Mouse (Mus musculus) megakaryocyte, embryonic 14.5 days (primary cell): ENCODE measurements around the gene Gm5741.

Experiments used
- FLI1 ChIP-seq: IDR thresholded peaks from 2 replicates; pipeline ENCODE4 v1.6.1; 2012; ENCODE audit warnings: low read length, inconsistent platforms, mixed read lengths
- GATA1 ChIP-seq: IDR thresholded peaks from 3 replicates; pipeline ENCODE4 v1.6.1; 2012; ENCODE audit warnings: mixed read lengths, low read length, inconsistent platforms, borderline replicate concordance

DNA sequence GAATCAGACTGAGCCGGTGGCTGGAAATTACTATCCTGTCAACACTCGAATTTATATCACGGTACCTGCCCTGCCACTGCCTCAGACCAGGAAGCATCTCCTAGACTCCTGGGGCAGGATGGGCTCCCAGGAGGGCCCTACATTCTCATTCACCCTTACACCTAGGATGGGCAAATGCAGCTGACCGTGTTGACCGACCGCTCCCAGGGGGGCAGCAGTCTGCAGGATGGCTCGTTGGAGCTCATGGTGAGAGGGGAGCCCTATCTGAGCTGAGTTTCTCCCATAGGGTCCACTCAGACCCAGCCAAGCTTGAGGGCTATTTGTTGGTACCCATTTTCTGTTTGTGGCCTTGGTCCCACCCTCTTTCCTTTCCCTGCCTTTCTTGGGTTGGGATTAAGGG is 27.8 kb upstream of the Gm5741 start:
- TF ChIP-seq GATA1 (no peak), FLI1 (no peak)
